Mouse (Mus musculus): ENCODE measurements at regions not wholly inside any gene's neighbourhood (a gene's known extent, or its start where the extent isn't known, plus 50 kb on each side); places are given as distances from the start of the nearest gene placed in this dataset.
A peak's percentile ranks its signal among the peaks of the same experiment; 100 is the strongest.

DNA sequence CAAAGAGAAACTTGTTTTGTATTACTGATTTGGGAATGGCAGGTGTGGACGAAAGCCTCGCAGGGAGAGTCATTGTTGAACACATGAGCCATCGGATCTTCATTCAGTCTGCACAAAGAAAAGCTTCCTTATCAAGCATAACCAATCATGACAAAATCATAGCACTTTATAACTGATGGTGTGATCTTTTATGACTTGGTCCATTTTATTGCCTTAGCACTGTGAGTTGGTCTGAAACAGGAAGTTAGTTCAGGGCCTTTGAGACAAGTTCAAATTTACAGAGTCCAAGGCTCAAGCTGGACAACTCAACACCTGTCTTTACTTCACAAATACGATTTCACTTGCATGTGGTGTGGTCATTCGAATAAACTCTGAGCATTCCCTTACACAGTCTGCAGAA is 68.8 kb upstream of the Pax8 start:
- H3K27me3 ChIP-seq = no peaks in the 10 kb centered on the region
- no peaks in the 10 kb centered on the region for H3K36me3 ChIP-seq
- H3K9me3 ChIP-seq = no peaks in the 10 kb centered on the region
- no peak overlapping the region for H3K9ac ChIP-seq (replicated peaks)
- no peak overlapping the region for H3K4me3 ChIP-seq
- no peaks in the 10 kb centered on the region for H3K4me1 ChIP-seq
- WGBS = 85% methylated on average over 5 of the region's 5 CpGs
- no peak for ATAC-seq (replicated peaks)
- H3K4me2 ChIP-seq (replicated peaks) = no peak overlapping the region
- no peak overlapping the region for H3K27ac ChIP-seq (replicated peaks)

- H3K4me3 ChIP-seq = no peak overlapping the region
- H3K4me2 ChIP-seq (replicated peaks) = 0 out of 2 replicates have a peak overlapping the region, but pooled peaks have one; percentile 0
- H3K36me3 ChIP-seq = no peaks in the 10 kb centered on the region
- H3K27me3 ChIP-seq = no peaks in the 10 kb centered on the region
- 36% methylated on average over 7 of the region's 7 CpGs for WGBS
- H3K4me1 ChIP-seq = 0 out of 2 replicates have a peak, but pooled peaks cover 8% of the 10 kb centered on the region
- no peak overlapping the region for H3K9ac ChIP-seq (replicated peaks)
- no peak overlapping the region for H3K27ac ChIP-seq (replicated peaks)
- ATAC-seq (replicated peaks) = no peak
- no peaks in the 10 kb centered on the region for H3K9me3 ChIP-seq
Observed at GRCm38 (mm10) chr2:24538890-24539573, 63.6 kb upstream of the Pax8 start.

- Histone ChIP-seq H3K9me3 (no peaks in the 10 kb centered on the region), H3K27me3 (no peaks in the 10 kb centered on the region), H3K9ac (replicated peaks) (no peak overlapping the region), H3K4me3 (no peak overlapping the region), H3K36me3 (no peaks in the 10 kb centered on the region), H3K4me2 (replicated peaks) (no peak overlapping the region), H3K4me1 (0 out of 2 replicates have a peak, but pooled peaks cover 8% of the 10 kb centered on the region), H3K27ac (replicated peaks) (no peak overlapping the region)
- no peak for ATAC-seq (replicated peaks)
Observed at GRCm38 (mm10) chr2:24537324-24537723, 61.9 kb upstream of the Pax8 start.

All from forebrain, embryonic 15.5 days (tissue).